33 mouse cellular contexts compared by ENCODE assay signal in genomic region chr7:30681897-30682296, GRCm38 (mm10). TPM values are rescaled to one million over a fixed set of nuclear protein-coding genes. Genes with fewer than 3 reads are reported as not detected.
DNase-seq lines count a peak whose midpoint lies in the region; ATAC-seq and TF ChIP-seq lines count a peak whose summit lies in the region.
"Had no signal": no experiment of that assay in that cellular context is flagged by ENCODE, and none has a peak within 500 bp of the region (broad histone marks: within the 10 kb centered on the region; RNA-seq: fewer than 3 reads in every experiment).

No protein-coding gene starts in this region.

- TF ChIP-seq CTCF in heart, postnatal 0 days (IDR thresholded peaks at IDR 0.05; ENCODE audit: low read depth) = no peak

- no peak overlapping the region for H3K4me2 ChIP-seq in heart, postnatal 0 days (ENCODE audit: low read depth, low read length)
- H3K4me2 ChIP-seq: heart, embryonic 15.5 days; hindbrain, embryonic 13.5 days; liver, embryonic 15.5 days; lung, embryonic 15.5 days; midbrain, embryonic 15.5 days; neural tube, embryonic 12.5 days had no signal

- no peak overlapping the region for H3K9ac ChIP-seq in heart, postnatal 0 days (replicated peaks; ENCODE audit: low read depth, low read length)
- H3K9ac ChIP-seq: forebrain, postnatal 0 days; heart, embryonic 15.5 days; hindbrain, embryonic 13.5 days; liver, embryonic 15.5 days; lung, embryonic 15.5 days; midbrain, embryonic 15.5 days; neural tube, embryonic 12.5 days had no signal

- H3K4me1 ChIP-seq in heart, postnatal 0 days (ENCODE audit: control insufficient read depth, insufficient read depth) = no peaks in the 10 kb centered on the region
- H3K4me1 ChIP-seq: embryonic facial prominence, embryonic 10.5 days; forebrain, embryonic 10.5 days; hindbrain, embryonic 13.5 days; limb, embryonic 10.5 days; liver, embryonic 15.5 days; lung, embryonic 15.5 days; midbrain, embryonic 15.5 days; neural tube, embryonic 12.5 days had no signal

- no peaks in the 10 kb centered on the region for H3K27me3 ChIP-seq in heart, postnatal 0 days (ENCODE audit: control insufficient read depth, insufficient read depth, low read length)
- H3K27me3 ChIP-seq: heart, embryonic 15.5 days; liver, embryonic 15.5 days; lung, embryonic 15.5 days; neural tube, embryonic 12.5 days had no signal

- ATAC-seq in heart, postnatal 0 days (ENCODE audit: insufficient read depth, low read depth) = peak; percentile 68
- ATAC-seq: forebrain, postnatal 0 days; midbrain, embryonic 15.5 days had no signal

- H3K9me3 ChIP-seq in heart, postnatal 0 days (replicated peaks; ENCODE audit: control insufficient read depth, low read length) = no peaks in the 10 kb centered on the region; the same call in 1 of the 2 replicates
- H3K9me3 ChIP-seq: embryonic facial prominence, embryonic 10.5 days; forebrain, embryonic 10.5 days; heart, embryonic 15.5 days; hindbrain, embryonic 13.5 days; limb, embryonic 10.5 days; liver, embryonic 15.5 days; lung, embryonic 15.5 days; midbrain, embryonic 15.5 days; neural tube, embryonic 12.5 days had no signal

- WGBS in heart, postnatal 0 days = 32% methylated on average over 5 of the region's 5 CpGs

- no peak overlapping the region for H3K4me3 ChIP-seq in heart, postnatal 0 days (ENCODE audit: low read depth, low read length)
- H3K4me3 ChIP-seq: embryonic facial prominence, embryonic 10.5 days; forebrain, embryonic 10.5 days; heart, embryonic 15.5 days; hindbrain, embryonic 13.5 days; limb, embryonic 10.5 days; liver, embryonic 15.5 days; lung, embryonic 15.5 days; midbrain, embryonic 15.5 days; neural tube, embryonic 12.5 days had no signal

- H3K36me3 ChIP-seq in heart, postnatal 0 days (replicated peaks; ENCODE audit: control insufficient read depth, insufficient read depth, low read length) = no peaks in the 10 kb centered on the region
- H3K36me3 ChIP-seq: embryonic facial prominence, embryonic 10.5 days; forebrain, embryonic 10.5 days; heart, embryonic 15.5 days; hindbrain, embryonic 13.5 days; limb, embryonic 10.5 days; liver, embryonic 15.5 days; lung, embryonic 15.5 days; midbrain, embryonic 15.5 days; neural tube, embryonic 12.5 days had no signal

- H3K27ac ChIP-seq in heart, postnatal 0 days (ENCODE audit: low read depth) = no peak overlapping the region; the same call in 1 of the 2 replicates
- H3K27ac ChIP-seq: embryonic facial prominence, embryonic 10.5 days; forebrain, embryonic 10.5 days; heart, embryonic 15.5 days; hindbrain, embryonic 13.5 days; kidney, postnatal 0 days; limb, embryonic 10.5 days; liver, embryonic 15.5 days; lung, embryonic 15.5 days; midbrain, embryonic 15.5 days; neural tube, embryonic 12.5 days had no signal

- TF ChIP-seq EP300 in heart, postnatal 0 days (IDR thresholded peaks at IDR 0.05; ENCODE audit: low read depth) = no peak

- peak; percentile 49 to 65 for DNase-seq in gastrocnemius, adult 8-10 months (ENCODE audit: low spot score in 2 of 2)
- DNase-seq in gastrocnemius, postnatal 25 days = no peak
- peak; percentile 37 for DNase-seq in ovary, postnatal 36 days (ENCODE audit: low spot score)
- no peak for DNase-seq in ovary, postnatal 14 days (ENCODE audit: low spot score)
- peak; percentile 45 for DNase-seq in heart, postnatal 0 days (ENCODE audit: low spot score)
- DNase-seq in testis, postnatal 14 days (ENCODE audit: low spot score) = peak; percentile 85
- DNase-seq in layer of hippocampus, postnatal 14 days (ENCODE audit: low spot score in 2 of 2) = no peak
- no peak for DNase-seq in layer of hippocampus, adult 11-12 months (ENCODE audit: low spot score)
- DNase-seq: cerebellum, adult 11 months; cerebellum, adult 9-11 months; forebrain, postnatal 0 days; kidney, adult 18-20 months; liver; lung, postnatal 36 days; right cerebral cortex, postnatal 4 days; thymus, adult 18-20 months; thymus, postnatal 4 days had no signal

RNA-seq across cellular contexts. Expression of gene Pmis2, which starts 10.5 kb away (rescaled TPM):
- total RNA-seq in gastrocnemius, adult 8-10 months (2022) = 1 to 10 TPM; 1.9 to 3.4 (median 2.9) TPM
- 1 to 10 TPM; 2.3 to 3.4 TPM for total RNA-seq in gastrocnemius, postnatal 25 days (2021)
- not detected in 2 replicates for total RNA-seq in heart, postnatal 0 days (2014; rRNA removed; ENCODE audit: low replicate concordance)
- not detected in 2 replicates for polyA plus RNA-seq in heart, postnatal 0 days (2015; fragmentation: Nextera tagmentation; extraction: Ambion mirVana)
- total RNA-seq in layer of hippocampus, postnatal 14 days (2021) = not detected
- total RNA-seq: adrenal gland, adult 18-20 months; common myeloid progenitor, adult 5-6 weeks; forebrain, postnatal 0 days; layer of hippocampus, adult 18-20 months; layer of hippocampus, postnatal 25 days; megakaryocyte-erythroid progenitor cell, adult 5-6 weeks had no signal
- polyA plus RNA-seq: embryonic facial prominence, embryonic 10.5 days; forebrain, embryonic 10.5 days; forebrain, postnatal 0 days; heart, embryonic 15.5 days; hindbrain, embryonic 13.5 days; kidney, postnatal 0 days; limb, embryonic 10.5 days; liver, embryonic 15.5 days; lung, embryonic 15.5 days; midbrain, embryonic 15.5 days; neural tube, embryonic 12.5 days; stomach, embryonic 14.5 days had no signal

RNA-seq across cellular contexts. Expression of gene 2200002J24Rik, which starts 16.8 kb away (rescaled TPM):
- total RNA-seq in gastrocnemius, adult 8-10 months (2022) = not detected
- not detected for total RNA-seq in gastrocnemius, postnatal 25 days (2021)
- total RNA-seq in heart, postnatal 0 days (2014; rRNA removed; ENCODE audit: low replicate concordance) = 1.5 and 6.6 TPM in 2 replicates
- 5.8 and 6.4 TPM in 2 replicates for polyA plus RNA-seq in heart, postnatal 0 days (2015; fragmentation: Nextera tagmentation; extraction: Ambion mirVana)
- not detected for total RNA-seq in layer of hippocampus, postnatal 14 days (2021)
- total RNA-seq: common myeloid progenitor, adult 5-6 weeks; forebrain, postnatal 0 days; layer of hippocampus, adult 18-20 months; layer of hippocampus, postnatal 25 days; megakaryocyte-erythroid progenitor cell, adult 5-6 weeks had no signal
- polyA plus RNA-seq: embryonic facial prominence, embryonic 10.5 days; forebrain, embryonic 10.5 days; forebrain, postnatal 0 days; hindbrain, embryonic 13.5 days; limb, embryonic 10.5 days; midbrain, embryonic 15.5 days; neural tube, embryonic 12.5 days had no signal

RNA-seq across cellular contexts. Expression of gene Haus5, which starts 17.1 kb away (rescaled TPM):
- total RNA-seq in gastrocnemius, adult 8-10 months (2022) = 1 to 10 TPM; 2.0 to 4.3 (median 4.0) TPM
- 1 to 10 TPM; 3.5 to 5.1 TPM for total RNA-seq in gastrocnemius, postnatal 25 days (2021)
- total RNA-seq in heart, postnatal 0 days (2014; rRNA removed; ENCODE audit: low replicate concordance) = 17.5 and 19.8 TPM in 2 replicates
- 9.5 and 10.5 TPM in 2 replicates for polyA plus RNA-seq in heart, postnatal 0 days (2015; fragmentation: Nextera tagmentation; extraction: Ambion mirVana)
- total RNA-seq in layer of hippocampus, postnatal 14 days (2021) = 1 to 10 TPM; 4.5 to 5.0 TPM

RNA-seq across cellular contexts. Expression of gene Atp4a, which starts 30.1 kb away (rescaled TPM):
- 1 to 10 TPM in 1 of 4 experiments, under 1 TPM in 1, not detected in 2; 0.31 to 1.4 TPM for total RNA-seq in gastrocnemius, adult 8-10 months (2022)
- total RNA-seq in gastrocnemius, postnatal 25 days (2021) = under 1 TPM; 0.33 to 0.75 TPM
- total RNA-seq in heart, postnatal 0 days (2014; rRNA removed; ENCODE audit: low replicate concordance) = not detected in 2 replicates
- 0.04 TPM in 1 of 2 replicates, not detected in the other for polyA plus RNA-seq in heart, postnatal 0 days (2015; fragmentation: Nextera tagmentation; extraction: Ambion mirVana)
- 1 to 10 TPM in 1 of 2 experiments, under 1 TPM in 1; 0.79 to 1.4 TPM for total RNA-seq in layer of hippocampus, postnatal 14 days (2021)

RNA-seq across cellular contexts. Expression of gene Rbm42, which starts 31.8 kb away (rescaled TPM):
- total RNA-seq in gastrocnemius, adult 8-10 months (2022) = 10 to 100 TPM; 35.6 to 41.1 (median 38.5) TPM
- 10 to 100 TPM; 37.2 to 40.1 TPM for total RNA-seq in gastrocnemius, postnatal 25 days (2021)
- 93.4 and 114 TPM in 2 replicates for total RNA-seq in heart, postnatal 0 days (2014; rRNA removed; ENCODE audit: low replicate concordance)
- 71.3 and 71.6 TPM in 2 replicates for polyA plus RNA-seq in heart, postnatal 0 days (2015; fragmentation: Nextera tagmentation; extraction: Ambion mirVana)
- 10 to 100 TPM; 70.4 to 75.5 TPM for total RNA-seq in layer of hippocampus, postnatal 14 days (2021)

Comparison
In these comparisons a context has a peak if more than half of its experiments do, and no peak if none do; other contexts are left out.
1. DNase-seq: peak in gastrocnemius, adult 8-10 months (2 of 2), ovary, postnatal 36 days (single experiment), heart, postnatal 0 days (single experiment) and testis, postnatal 14 days (single experiment); none in gastrocnemius, postnatal 25 days (single experiment), ovary, postnatal 14 days (single experiment), layer of hippocampus, postnatal 14 days (0 of 2) and layer of hippocampus, adult 11-12 months (single experiment).